Mouse (Mus musculus) gastrocnemius, adult 18-20 months (tissue): Measurements from ENCODE around the gene Gle1. TPM values are rescaled to one million over a fixed set of nuclear protein-coding genes. Genes with fewer than 3 reads are reported as not detected.
"Not testable (repeated sequence)": the region's sequence is repeated elsewhere in the genome, so short reads cannot be mapped to it uniquely, and the experiment has no call there.

ENCODE experiments used
- DNase-seq: peaks from one replicate; pipeline ENCODE4 v3.0.0; 2021; ENCODE audit warnings: low spot score
- long read RNA-seq, 2 experiments: library from polyadenylated mRNA; stranded (forward); transcript quantifications; one replicate each; pipeline ENCODE4 v2.0.0; 2021
- total RNA-seq, 2 experiments: library from RNA; stranded (reverse); gene quantifications; 2 replicates each; pipeline ENCODE4 v1.2.3; 2021

Gene Gle1
- 10 to 100 TPM; 23.1 to 23.9 TPM for total RNA-seq
- long read RNA-seq, experiment 1, full-length matches to known transcripts: 57 of 66 reads
- long read RNA-seq, experiment 1, partial matches to known transcripts: 2 of 66 reads
- long read RNA-seq, experiment 1, other reads (novel, unspliced or antisense): 7 of 66 reads
- long read RNA-seq, experiment 2, full-length matches to known transcripts: 63 of 79 reads
- long read RNA-seq, experiment 2, partial matches to known transcripts: 9 of 79 reads
- long read RNA-seq, experiment 2, other reads (novel, unspliced or antisense): 7 of 79 reads

- peak; percentile 96 for DNase-seq
These were observed at the start of gene Gle1 for GRCm38 (mm10) chr2:29934906-29935599. Gene Gle1 (plus strand): TSS chr2:29935426.

- not testable (repeated sequence) for DNase-seq
These were observed 48.5 kb upstream of the Gle1 start for GRCm38 (mm10) chr2:29886659-29887292.

- DNase-seq: peak; percentile 100
These were observed 45.9 kb upstream of the Gle1 start, which contains the start of gene Odf2 for GRCm38 (mm10) chr2:29889066-29889944. Gene Odf2 (plus strand): TSS chr2:29889221.

DNA sequence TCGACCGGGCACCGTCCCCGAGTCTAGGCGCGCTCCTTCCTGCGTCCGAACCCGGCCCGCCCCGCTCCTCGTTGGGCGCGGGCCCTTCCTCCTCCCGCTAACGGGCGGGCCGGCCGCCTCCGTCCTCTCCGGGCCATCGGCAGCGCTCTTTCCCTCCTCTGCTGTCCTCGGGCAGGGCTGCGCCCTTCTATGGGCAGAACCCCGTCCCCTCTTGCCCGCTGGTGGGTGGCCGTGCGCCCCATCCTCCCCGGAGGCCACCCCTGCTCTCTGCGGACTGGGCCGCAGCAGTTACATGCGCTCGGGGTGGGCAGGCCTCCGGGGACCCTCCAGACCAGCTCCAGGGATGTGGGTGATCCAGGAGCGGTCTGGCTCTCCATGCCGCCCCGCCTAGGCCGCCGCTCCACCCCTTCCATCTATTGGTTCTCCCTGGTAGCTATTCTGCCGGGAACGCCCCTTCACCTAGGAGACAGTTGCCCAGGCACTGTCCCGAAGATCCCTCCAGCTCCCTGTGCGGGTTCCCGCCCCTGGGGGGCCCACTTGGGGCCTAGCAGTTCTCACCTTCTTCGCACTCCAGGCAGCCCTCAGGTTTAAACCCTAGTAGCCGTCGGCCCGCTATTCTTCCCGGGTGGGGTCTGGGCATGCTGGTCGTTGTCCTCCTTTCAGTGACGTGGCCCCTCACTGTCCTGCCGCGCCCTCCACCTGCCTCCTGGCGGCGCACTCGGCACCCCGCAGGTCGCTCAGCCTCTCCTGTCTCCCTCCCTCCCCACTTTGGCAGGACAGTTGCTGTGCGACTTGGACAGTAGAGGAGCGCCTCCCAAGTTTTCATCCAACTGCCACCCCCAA is 45.0 kb upstream of the Gle1 start:
- DNase-seq: peak; percentile 79

DNA sequence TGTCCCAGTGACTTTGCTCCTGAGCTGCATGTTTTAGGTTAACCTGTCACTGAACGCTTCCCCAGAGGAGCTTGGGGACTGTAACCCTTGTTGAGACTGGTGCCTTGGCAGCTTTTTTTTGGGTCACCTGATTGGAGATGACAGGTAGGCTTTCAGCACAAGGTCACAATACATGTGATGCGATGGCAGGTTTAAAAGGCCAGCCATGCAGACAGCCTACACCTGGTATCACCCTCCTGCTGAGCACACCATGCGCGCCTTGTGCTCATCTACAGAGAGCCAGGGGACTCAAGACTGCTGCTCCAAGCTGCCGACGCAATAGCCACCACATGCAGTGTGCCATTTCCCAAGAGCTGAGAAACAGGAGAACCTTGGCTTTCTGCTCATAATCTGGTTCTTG is 43.5 kb upstream of the Gle1 start:
- no peak for DNase-seq

GRCm38 (mm10) chr2:29896071-29896470 is 39.2 kb upstream of the Gle1 start:
- no peak for DNase-seq

GRCm38 (mm10) chr2:29897366-29897765 is 37.9 kb upstream of the Gle1 start:
- DNase-seq: no peak

GRCm38 (mm10) chr2:29898081-29898480 is 37.1 kb upstream of the Gle1 start:
- no peak for DNase-seq

- no peak for DNase-seq
These were observed 33.0 kb upstream of the Gle1 start for GRCm38 (mm10) chr2:29902194-29902593.

DNA sequence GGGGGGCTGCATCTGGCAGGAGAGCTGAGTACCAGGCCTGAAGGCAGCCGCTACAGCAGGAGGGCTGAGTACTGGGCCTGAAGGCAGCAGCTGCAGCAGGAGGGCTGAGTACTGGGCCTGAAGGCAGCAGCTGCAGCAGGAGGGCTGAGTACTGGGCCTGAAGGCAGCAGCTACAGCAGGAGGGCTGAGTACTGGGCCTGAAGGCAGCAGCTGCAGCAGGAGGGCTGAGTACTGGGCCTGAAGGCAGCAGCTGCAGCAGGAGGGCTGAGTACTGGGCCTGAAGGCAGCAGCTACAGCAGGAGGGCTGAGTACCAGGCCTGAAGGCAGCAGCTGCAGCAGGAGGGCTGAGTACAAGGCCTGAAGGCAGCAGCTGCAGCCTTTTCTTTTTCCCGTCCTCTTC is 27.1 kb upstream of the Gle1 start:
- not testable (repeated sequence) for DNase-seq

GRCm38 (mm10) chr2:29910042-29910441 is 25.2 kb upstream of the Gle1 start:
- DNase-seq: no peak

GRCm38 (mm10) chr2:29917621-29918020 is 17.6 kb upstream of the Gle1 start:
- no peak for DNase-seq

GRCm38 (mm10) chr2:29922011-29922410 is 13.2 kb upstream of the Gle1 start:
- DNase-seq: peak; percentile 72

- no peak for DNase-seq
These were observed 8.7 kb upstream of the Gle1 start for GRCm38 (mm10) chr2:29926542-29926941.

DNA sequence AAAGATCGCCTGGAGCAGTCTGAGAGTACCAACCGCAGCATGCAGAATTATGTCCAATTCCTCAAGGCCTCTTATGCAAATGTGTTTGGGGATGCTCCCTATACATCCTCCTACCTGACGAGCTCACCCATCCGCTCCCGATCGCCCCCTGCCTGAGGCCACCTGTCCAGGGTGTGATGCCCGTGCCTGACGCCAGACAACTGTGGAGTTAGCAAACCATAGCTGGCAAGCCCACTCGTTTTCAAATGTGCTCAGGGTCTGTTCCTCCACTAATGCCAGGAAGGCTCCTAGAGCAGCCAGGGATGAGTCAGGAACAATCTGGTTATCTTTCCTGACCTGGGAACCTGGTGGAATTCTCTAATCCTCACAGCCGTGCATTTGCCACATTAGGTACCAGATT is 4.7 kb upstream of the Gle1 start:
- no peak for DNase-seq

DNA sequence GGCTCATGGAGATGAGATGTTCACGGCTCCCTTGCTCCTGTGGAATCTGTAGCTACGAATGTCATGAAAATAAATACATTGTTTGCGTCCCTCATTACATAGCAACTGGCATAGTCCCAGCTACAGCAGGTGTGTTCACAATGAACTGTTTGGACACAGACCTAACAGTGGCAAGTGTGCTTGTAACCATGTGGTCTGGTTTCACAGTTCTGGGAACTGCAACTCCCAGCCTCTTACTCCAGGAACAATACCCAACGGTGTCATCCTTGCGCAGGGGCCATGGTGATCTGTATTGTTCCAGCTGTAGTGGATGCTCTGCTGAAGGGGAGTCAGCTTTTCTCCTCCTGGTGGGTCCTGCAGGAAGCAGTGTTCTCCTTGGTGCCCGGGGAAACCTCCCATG is 4.0 kb upstream of the Gle1 start:
- no peak for DNase-seq

GRCm38 (mm10) chr2:29940073-29940472 is 4.8 kb downstream of the Gle1 start:
- DNase-seq: no peak

GRCm38 (mm10) chr2:29940826-29941225 is 5.6 kb downstream of the Gle1 start:
- DNase-seq: no peak

GRCm38 (mm10) chr2:29944723-29945122 is 9.5 kb downstream of the Gle1 start:
- no peak for DNase-seq

GRCm38 (mm10) chr2:29948896-29949295 is 13.7 kb downstream of the Gle1 start:
- no peak for DNase-seq

- DNase-seq: no peak
These were observed 26.0 kb downstream of the Gle1 start for GRCm38 (mm10) chr2:29961246-29961645.
